Mouse (Mus musculus) forebrain, embryonic 15.5 days (tissue): ENCODE measurements around the gene C87436. TPM values are rescaled to one million over a fixed set of nuclear protein-coding genes. Genes with fewer than 3 reads are reported as not detected.

Experiments used
- ATAC-seq: fragments of 200-750 bp; cut with Nextera tagmentation; replicated peaks from 2 replicates; pipeline ENCODE4 v1.8.0; 2017; ENCODE audit warnings: mild to moderate bottlenecking, moderate TSS enrichment, moderate library complexity
- H3K27ac ChIP-seq: fragments of 300-500 bp; sonication (generic); replicated peaks from 2 replicates; pipeline ENCODE4 v1.5.1; 2015; ENCODE audit warnings: mild to moderate bottlenecking, inconsistent platforms
- H3K27me3 ChIP-seq: fragments of 300-500 bp; sonication (generic); 2 replicates; pipeline ENCODE4 v1.6.1; 2015; ENCODE audit warnings: inconsistent platforms
- H3K36me3 ChIP-seq: fragments of 300-500 bp; sonication (generic); 2 replicates; pipeline ENCODE4 v1.6.1; 2015; ENCODE audit warnings: mild to moderate bottlenecking, inconsistent platforms
- H3K4me1 ChIP-seq: fragments of 300-500 bp; sonication (generic); 2 replicates; pipeline ENCODE4 v1.6.1; 2015; ENCODE audit warnings: inconsistent platforms
- H3K4me2 ChIP-seq: fragments of 300-500 bp; sonication (generic); replicated peaks from 2 replicates; pipeline ENCODE4 v1.6.1; 2015; ENCODE audit warnings: mild to moderate bottlenecking, inconsistent platforms
- H3K4me3 ChIP-seq: fragments of 300-500 bp; sonication (generic); 2 replicates; pipeline ENCODE4 v1.5.1; 2015; ENCODE audit warnings: mild to moderate bottlenecking, inconsistent platforms
- H3K9ac ChIP-seq: fragments of 300-500 bp; sonication (generic); replicated peaks from 2 replicates; pipeline ENCODE4 v1.6.1; 2015; ENCODE audit warnings: mild to moderate bottlenecking, inconsistent platforms
- H3K9me3 ChIP-seq: fragments of 300-500 bp; sonication (generic); 2 replicates; pipeline ENCODE4 v1.6.1; 2016; ENCODE audit warnings: inconsistent platforms
- WGBS: fragments of 180-500 bp; shearing (Covaris S2); methylation state at CpG from one replicate; pipeline ENCODE4 v1.1.7; 2015; ENCODE audit warnings: mixed read lengths; 5-methylcytosine and 5-hydroxymethylcytosine counted together
- polyA plus RNA-seq: library from polyadenylated mRNA; unstranded; fragments of >200 nt; fragmentation: Nextera tagmentation; extraction: Ambion mirVana; gene quantifications from 2 replicates; pipeline ENCODE4 v1.2.1, GENCODE M21; 2015

Gene C87436
- polyA plus RNA-seq, 1 experiment from 2014 or later = 35.3 TPM

DNA sequence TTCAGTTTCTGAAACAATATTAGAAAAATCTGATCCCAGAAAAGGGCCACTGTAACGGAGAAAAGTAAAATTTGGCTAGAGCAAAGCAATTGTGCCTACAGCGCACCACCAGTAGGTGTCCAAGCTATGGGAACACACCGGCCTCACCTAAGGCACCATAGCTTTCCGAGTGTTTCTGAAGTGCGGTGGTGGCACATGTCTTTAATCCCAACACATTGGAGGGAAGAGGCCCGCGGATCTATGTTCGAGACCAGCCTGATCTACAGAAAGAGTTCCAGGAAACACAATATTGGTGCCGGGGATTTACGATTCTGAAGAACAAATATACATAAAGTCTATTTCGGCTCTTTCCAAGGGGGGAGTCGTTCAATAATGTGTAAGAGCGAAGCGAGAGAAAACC lies 463 bp upstream of the C87436 start:
- H3K4me1 ChIP-seq = peaks cover 16% of the 10 kb centered on the region
- 2% methylated on average over 14 of the region's 14 CpGs for WGBS
- H3K9ac ChIP-seq = peak overlapping the region; percentile 91
- H3K27me3 ChIP-seq = no peaks in the 10 kb centered on the region
- H3K4me3 ChIP-seq = peak overlapping the region; percentile 97
- H3K27ac ChIP-seq = peak overlapping the region; percentile 94
- peak overlapping the region; percentile 90 for H3K4me2 ChIP-seq
- peaks cover 41% of the 10 kb centered on the region for H3K36me3 ChIP-seq
- ATAC-seq = 0 out of 2 replicates have a peak, but pooled peaks have one; percentile 24
- H3K9me3 ChIP-seq = no peaks in the 10 kb centered on the region

DNA sequence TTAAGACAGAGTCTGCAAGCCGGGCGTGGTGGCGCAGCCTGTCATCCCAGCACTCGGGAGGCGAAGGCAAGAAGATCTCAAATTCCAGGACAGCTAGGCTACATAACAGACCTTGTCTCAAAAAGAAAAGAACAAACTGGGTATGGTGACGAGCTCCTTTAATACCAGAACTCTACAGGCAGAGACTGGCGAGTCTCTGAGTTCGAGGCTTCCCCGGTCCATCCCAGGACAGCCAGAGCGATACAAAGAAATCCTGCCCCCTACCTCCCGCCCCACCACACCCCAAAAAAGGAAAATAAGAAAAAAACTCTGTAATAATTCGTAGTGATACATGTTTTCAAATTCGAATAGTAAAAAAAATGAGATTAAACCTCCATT lies 934 bp downstream of the C87436 start:
- Histone ChIP-seq H3K9me3 (no peaks in the 10 kb centered on the region), H3K4me3 (peak overlapping the region; percentile 97)
- 5% methylated on average over 13 of the region's 13 CpGs for WGBS

DNA sequence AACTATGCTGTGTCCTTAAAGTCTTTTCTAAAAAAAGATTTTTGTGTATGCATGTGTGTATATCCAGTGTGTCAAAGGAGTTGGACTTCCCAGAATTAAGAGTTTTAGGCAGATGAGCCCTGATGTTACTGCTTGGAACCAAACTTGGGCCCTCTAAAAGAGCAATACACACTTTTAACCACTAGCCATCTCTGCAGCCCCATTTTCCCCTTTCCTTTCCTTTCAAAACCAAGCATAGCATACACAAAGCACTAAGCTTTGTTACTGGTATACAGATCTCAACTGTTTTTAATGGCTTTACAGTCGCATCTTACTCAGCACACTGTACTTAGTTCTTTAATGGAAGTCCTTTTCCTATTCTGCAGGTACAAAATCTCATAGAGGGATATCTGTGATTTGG lies 1.4 kb downstream of the C87436 start:
- no peaks in the 10 kb centered on the region for H3K27me3 ChIP-seq
- peak overlapping the region; percentile 97 for H3K4me3 ChIP-seq
- peaks cover 38% of the 10 kb centered on the region for H3K36me3 ChIP-seq
- ATAC-seq = no peak
- H3K4me2 ChIP-seq = peak overlapping the region; percentile 90
- H3K9me3 ChIP-seq = no peaks in the 10 kb centered on the region
- peaks cover 16% of the 10 kb centered on the region for H3K4me1 ChIP-seq
- H3K9ac ChIP-seq = peak overlapping the region; percentile 91
- peak overlapping the region; percentile 94; the same call in 1 of the 2 replicates for H3K27ac ChIP-seq
- WGBS = 88% methylated on average over 1 of the region's 1 CpGs

More for the DNA sequence above, 934 bp downstream of the C87436 start:
- peaks cover 16% of the 10 kb centered on the region for H3K4me1 ChIP-seq
- H3K36me3 ChIP-seq = peaks cover 38% of the 10 kb centered on the region
- H3K27me3 ChIP-seq = no peaks in the 10 kb centered on the region
- ATAC-seq = no peak
- peak overlapping the region; percentile 90 for H3K4me2 ChIP-seq
- H3K27ac ChIP-seq = peak overlapping the region; percentile 94
- peak overlapping the region; percentile 91 for H3K9ac ChIP-seq

DNA sequence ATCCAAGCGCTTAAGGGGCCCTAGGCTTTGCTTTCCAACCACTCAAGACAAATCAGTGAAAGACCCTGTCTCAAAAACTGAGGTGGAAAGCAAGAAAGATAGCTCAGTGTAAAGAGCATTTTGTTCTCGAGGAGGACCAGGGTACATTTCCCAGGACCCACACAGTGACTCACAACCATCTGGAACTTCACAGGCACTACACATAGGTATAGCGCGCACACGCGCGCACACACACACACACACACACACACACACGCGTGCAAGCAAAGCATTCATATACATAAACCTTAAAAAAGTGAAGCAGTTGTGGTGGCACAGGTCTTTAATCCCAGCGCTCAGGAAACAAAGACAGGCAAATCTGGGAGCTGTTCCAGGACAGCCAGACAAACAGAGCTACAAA lies 3.4 kb downstream of the C87436 start:
- peaks cover 16% of the 10 kb centered on the region for H3K4me1 ChIP-seq
- no peaks in the 10 kb centered on the region for H3K9me3 ChIP-seq
- ATAC-seq = no peak
- peaks cover 31% of the 10 kb centered on the region for H3K36me3 ChIP-seq
- no peak overlapping the region for H3K27ac ChIP-seq
- no peak overlapping the region for H3K4me2 ChIP-seq
- no peaks in the 10 kb centered on the region for H3K27me3 ChIP-seq
- H3K9ac ChIP-seq = no peak overlapping the region
- H3K4me3 ChIP-seq = no peak overlapping the region
- 92% methylated on average over 10 of the region's 10 CpGs for WGBS

DNA sequence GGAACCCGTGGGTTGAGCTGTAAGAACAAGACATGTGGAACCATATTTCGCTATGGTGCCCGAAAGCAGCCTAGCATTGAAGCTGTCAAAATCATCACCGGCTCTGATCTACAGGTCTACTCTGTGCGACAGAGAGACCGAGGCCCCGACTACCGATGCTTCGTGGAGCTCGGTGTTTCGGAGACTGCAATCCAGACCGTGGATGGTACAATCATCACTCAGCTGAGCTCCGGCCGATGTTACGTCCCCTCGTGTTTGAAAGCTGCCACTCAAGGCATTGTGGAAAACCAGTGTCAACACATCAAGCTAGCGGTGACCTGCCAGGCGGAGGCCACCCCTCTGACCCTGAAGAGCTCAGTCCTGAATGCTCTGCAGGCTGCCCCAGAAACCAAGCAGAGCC lies 7.4 kb downstream of the C87436 start:
- peaks cover 54% of the 10 kb centered on the region for H3K36me3 ChIP-seq
- 92% methylated on average over 18 of the region's 18 CpGs for WGBS

DNA sequence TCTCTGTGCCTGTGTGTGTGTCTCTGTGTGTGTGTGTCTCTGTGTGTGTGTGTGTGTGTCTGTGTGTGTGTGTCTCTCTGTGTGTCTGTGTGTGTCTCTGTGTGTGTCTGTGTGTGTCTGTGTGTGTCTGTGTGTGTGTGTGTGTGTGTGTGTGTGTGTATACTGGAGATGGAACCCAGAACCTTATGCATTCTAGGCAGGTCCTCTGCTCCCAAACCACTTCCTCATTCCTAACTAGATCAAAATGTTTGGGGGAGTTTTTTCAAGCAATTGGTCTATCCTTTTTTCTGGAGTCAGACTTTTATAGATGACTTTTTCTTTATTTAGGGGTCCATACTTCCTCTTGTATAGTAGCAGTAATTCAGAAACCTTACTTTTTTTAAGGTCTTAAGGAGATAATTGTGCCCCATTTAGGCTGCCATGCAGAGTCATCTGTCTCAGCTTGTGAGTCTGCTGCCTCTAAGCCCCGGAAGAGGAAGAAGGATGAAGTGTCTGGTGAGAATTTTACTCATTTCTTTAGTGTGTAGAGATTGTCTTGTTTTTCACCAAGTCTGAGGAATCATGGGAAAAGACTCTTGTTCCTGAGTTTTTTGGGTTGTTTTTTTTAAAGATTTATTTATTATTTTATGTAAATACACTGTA lies 8.9 kb downstream of the C87436 start:
- H3K36me3 ChIP-seq = peaks cover 57% of the 10 kb centered on the region
- H3K4me3 ChIP-seq = no peak overlapping the region
- no peaks in the 10 kb centered on the region for H3K9me3 ChIP-seq
- no peaks in the 10 kb centered on the region for H3K4me1 ChIP-seq
- ATAC-seq = no peak
- no peak overlapping the region for H3K9ac ChIP-seq
- no peak overlapping the region for H3K4me2 ChIP-seq
- H3K27me3 ChIP-seq = no peaks in the 10 kb centered on the region
- 83% methylated on average over 1 of the region's 1 CpGs for WGBS
- H3K27ac ChIP-seq = no peak overlapping the region

More for the DNA sequence above, 7.4 kb downstream of the C87436 start:
- Histone ChIP-seq H3K27me3 (no peaks in the 10 kb centered on the region), H3K4me1 (no peaks in the 10 kb centered on the region), H3K27ac (no peak overlapping the region), H3K4me2 (no peak overlapping the region), H3K4me3 (no peak overlapping the region), H3K9ac (no peak overlapping the region), H3K9me3 (no peaks in the 10 kb centered on the region)
- ATAC-seq = no peak

DNA sequence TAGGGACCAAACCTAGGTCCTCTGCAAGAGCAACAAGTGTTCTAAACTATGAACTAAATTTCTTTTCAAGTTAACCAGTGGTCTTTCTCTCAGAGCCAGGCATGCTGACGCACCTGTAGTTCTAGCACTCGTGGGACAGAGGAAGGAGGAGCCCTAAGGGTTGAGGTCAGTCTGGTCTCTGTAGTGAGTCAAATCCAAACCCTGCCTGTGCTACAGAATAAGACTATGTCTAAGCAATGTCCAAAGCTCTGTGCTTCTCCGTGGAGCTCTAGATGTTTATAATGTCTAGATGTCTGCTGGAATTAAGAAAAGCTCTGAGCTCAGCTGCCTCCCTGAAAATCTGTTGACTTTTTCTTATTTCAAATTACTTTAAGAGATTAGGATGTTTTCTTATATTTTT lies 18.6 kb downstream of the C87436 start:
- Histone ChIP-seq H3K4me3 (no peak overlapping the region), H3K9ac (no peak overlapping the region), H3K4me2 (no peak overlapping the region), H3K27ac (no peak overlapping the region), H3K27me3 (no peaks in the 10 kb centered on the region), H3K4me1 (no peaks in the 10 kb centered on the region), H3K9me3 (no peaks in the 10 kb centered on the region), H3K36me3 (peaks cover 71% of the 10 kb centered on the region)
- WGBS = 91% methylated on average over 3 of the region's 3 CpGs
- no peak for ATAC-seq

DNA sequence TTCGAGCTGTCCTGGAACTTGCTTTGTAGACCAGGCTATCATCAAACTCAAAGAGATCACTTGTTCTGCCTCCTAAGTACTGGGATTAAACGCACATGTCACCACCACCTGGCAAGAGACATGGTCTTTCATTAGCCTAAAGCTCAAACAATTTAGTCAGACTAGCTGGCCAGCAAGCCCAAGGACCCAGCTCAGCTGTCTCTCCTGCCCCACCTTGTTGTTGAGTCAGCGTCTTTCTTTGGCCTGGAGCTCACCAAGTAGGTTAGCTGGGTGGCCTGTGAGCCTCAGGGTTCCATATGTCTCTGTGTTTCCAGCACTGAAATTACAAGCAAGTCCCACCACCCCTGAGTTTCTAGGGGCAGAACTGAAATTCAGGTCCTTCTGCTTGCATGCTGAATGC lies 24.9 kb downstream of the C87436 start:
- H3K27ac ChIP-seq = no peak overlapping the region
- H3K4me1 ChIP-seq = no peaks in the 10 kb centered on the region
- H3K9me3 ChIP-seq = no peaks in the 10 kb centered on the region
- H3K27me3 ChIP-seq = no peaks in the 10 kb centered on the region
- H3K4me3 ChIP-seq = no peak overlapping the region
- no peak for ATAC-seq
- 93% methylated on average over 3 of the region's 3 CpGs for WGBS
- H3K9ac ChIP-seq = no peak overlapping the region
- no peak overlapping the region for H3K4me2 ChIP-seq
- H3K36me3 ChIP-seq = peaks cover 69% of the 10 kb centered on the region

DNA sequence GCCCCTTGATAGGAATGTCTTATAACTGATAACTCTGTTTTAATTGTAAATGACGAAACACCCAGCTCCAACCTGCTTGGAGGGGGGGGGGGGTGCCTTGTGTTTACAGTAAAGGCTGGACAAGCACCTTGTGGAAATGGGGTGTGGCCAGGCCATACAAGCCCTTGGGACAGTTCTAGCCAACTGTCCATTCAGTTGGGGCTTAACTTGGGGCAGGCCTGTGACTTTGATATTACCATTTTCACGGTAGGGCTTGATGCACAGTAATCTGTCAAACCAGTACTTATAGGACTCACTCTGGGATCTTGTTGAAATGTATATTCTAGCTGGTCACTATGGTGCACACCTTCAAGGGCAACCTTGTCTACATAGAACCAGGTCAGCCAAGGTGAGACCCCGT lies 33.1 kb downstream of the C87436 start:
- no peaks in the 10 kb centered on the region for H3K27me3 ChIP-seq
- peaks cover 18% of the 10 kb centered on the region for H3K4me1 ChIP-seq
- no peaks in the 10 kb centered on the region for H3K9me3 ChIP-seq
- H3K36me3 ChIP-seq = peaks cover 21% of the 10 kb centered on the region; the same call in 1 of the 2 replicates
- H3K9ac ChIP-seq = no peak overlapping the region
- 91% methylated on average over 3 of the region's 3 CpGs for whole genome bisulfite sequencing
- no peak for ATAC-seq
- H3K27ac ChIP-seq = 0 out of 2 replicates have a peak overlapping the region, but pooled peaks have one; percentile 97
- H3K4me2 ChIP-seq = peak overlapping the region; percentile 55; the same call in 1 of the 2 replicates
- H3K4me3 ChIP-seq = no peak overlapping the region

DNA sequence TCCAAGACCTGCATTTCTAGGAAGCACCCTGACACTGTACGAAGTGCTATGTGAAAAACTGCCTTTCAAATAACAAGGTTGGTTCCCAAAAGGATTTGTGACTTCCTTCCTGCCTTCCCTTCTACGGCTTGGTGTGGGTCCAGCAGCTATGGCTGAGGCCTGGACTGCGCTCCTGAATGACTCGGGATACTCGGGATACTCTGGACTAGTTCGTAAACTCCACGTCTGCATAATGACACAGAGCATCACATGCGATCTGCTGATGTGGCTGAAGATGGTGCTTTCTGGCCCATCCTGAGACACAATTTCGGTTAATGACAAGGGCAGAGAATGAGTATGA lies 33.6 kb downstream of the C87436 start:
- peaks cover 18% of the 10 kb centered on the region for H3K4me1 ChIP-seq
- peak; percentile 47 for ATAC-seq
- H3K9me3 ChIP-seq = no peaks in the 10 kb centered on the region
- H3K4me2 ChIP-seq = peak overlapping the region; percentile 55
- peak overlapping the region; percentile 97 for H3K27ac ChIP-seq
- peak overlapping the region; percentile 46 for H3K4me3 ChIP-seq
- peaks cover 18% of the 10 kb centered on the region; the same call in 1 of the 2 replicates for H3K36me3 ChIP-seq
- H3K9ac ChIP-seq = peak overlapping the region; percentile 54
- H3K27me3 ChIP-seq = no peaks in the 10 kb centered on the region
- 20% methylated on average over 9 of the region's 9 CpGs for WGBS

DNA sequence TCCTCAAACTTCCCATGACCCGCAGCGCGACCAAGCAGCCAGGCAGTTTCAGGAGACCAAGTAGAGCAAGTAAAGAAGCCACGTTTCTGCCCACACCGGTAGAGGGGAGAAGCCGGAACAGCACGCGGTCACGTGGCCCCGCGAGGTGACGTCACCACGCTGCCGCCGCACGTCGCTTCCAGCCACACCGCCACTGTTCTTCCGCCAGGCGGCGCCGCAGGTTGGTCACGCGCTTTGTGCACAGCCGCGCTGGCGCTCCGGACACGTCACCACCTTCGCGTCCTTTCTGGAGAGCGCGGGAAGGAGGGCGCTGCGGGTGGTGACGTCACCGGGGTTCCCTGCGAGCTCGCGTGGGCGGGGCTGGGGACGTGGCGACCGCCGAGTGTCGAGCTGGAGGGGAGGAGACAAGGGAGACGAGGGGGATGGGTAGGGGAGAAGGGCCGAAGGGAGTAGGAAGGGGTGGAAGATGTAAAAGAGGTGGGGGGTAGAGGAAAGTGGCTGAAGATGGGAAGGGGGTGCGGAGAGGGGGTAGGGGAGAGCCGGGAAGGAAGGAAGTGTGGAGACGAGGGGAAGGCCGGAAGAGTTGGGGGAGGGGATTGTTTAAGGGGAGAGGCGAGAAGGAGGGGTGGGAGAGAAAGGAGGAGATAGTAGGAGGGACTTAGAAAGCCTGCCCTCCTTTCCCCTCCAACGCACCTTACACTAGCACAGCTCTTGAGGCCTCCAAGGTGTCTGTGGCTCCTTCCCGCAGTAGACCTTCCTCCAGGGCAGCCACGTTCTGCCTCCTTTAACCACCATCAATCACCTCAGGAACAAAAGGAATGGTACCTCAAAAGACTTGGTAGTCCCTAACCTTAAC lies 34.2 kb downstream of the C87436 start:
- Histone ChIP-seq H3K9me3 (no peaks in the 10 kb centered on the region), H3K36me3 (peaks cover 14% of the 10 kb centered on the region; the same call in 1 of the 2 replicates), H3K4me3 (peak overlapping the region; percentile 46), H3K4me1 (peaks cover 18% of the 10 kb centered on the region), H3K9ac (peak overlapping the region; percentile 66), H3K4me2 (peak overlapping the region; percentile 67), H3K27me3 (no peaks in the 10 kb centered on the region), H3K27ac (peak overlapping the region; percentile 97)
- WGBS = under 1% methylated on average over 56 of the region's 56 CpGs
- ATAC-seq = peak; percentile 96

DNA sequence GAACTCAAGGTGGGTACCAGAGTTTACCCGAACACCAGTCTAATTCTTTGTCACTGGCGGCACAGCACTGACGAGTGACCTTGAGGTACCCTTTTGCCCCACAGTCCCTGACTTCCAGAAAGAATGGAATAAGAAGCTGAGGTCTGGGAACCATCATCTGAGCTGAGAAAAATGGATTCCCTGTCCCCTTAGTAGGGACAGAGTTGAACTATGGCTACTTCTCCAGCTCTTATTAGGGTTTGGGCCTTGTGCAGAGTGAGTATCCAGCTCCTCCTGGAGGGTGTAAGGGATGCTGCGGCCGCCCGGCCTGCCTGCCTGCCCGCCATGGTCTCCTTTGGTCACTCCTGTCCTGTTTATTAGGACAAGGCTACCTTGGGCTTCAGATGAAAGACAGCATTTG lies 34.9 kb downstream of the C87436 start:
- peak; percentile 0; the same call in 1 of the 2 replicates for ATAC-seq
- Histone ChIP-seq H3K27me3 (no peaks in the 10 kb centered on the region), H3K36me3 (peaks cover 11% of the 10 kb centered on the region; the same call in 1 of the 2 replicates), H3K4me2 (peak overlapping the region; percentile 67), H3K9ac (peak overlapping the region; percentile 66), H3K9me3 (no peaks in the 10 kb centered on the region), H3K4me1 (peaks cover 18% of the 10 kb centered on the region), H3K27ac (peak overlapping the region; percentile 97), H3K4me3 (peak overlapping the region; percentile 46)
- 53% methylated on average over 7 of the region's 7 CpGs for WGBS
